ENCODE assay signal across 10 mouse cellular contexts in the genomic region with DNA sequence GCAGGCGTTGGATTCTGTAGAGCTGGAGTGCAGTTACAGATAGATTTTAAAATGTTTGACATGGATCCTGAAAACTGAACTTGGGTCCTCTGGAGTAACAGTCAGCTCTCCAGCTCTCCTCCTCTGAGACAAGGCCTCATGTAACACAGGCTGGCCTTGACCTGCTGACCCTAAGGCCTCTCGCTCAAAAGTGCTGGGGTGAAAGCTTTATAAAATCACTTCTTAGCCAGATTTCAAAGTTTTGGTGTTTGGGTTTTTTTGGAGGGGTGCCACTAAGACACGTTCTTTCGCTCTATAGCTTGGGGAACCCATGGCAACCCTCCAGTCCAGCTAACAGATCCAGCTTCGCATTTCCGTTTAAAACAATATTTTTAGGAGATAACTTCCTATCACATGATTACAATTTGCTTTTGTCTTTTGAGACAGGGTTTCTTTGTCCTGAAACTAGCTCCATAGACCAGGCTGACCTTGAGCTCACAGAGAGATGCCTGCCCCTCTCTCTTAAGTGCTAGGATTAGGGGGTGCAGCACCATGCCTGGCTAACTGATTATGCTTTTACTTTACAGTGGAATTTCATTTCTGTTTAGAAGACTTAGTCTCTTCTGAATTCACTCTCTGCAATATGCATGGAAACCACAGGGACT.
DNase-seq lines count a peak whose midpoint lies in the region; ATAC-seq and TF ChIP-seq lines count a peak whose summit lies in the region.
"Had no signal": no experiment of that assay in that cellular context is flagged by ENCODE, and none has a peak within 500 bp of the region (broad histone marks: within the 10 kb centered on the region; RNA-seq: fewer than 3 reads in every experiment).

No protein-coding gene starts in this region.

- peak; percentile 28 for DNase-seq in gastrocnemius, adult 2 months
- no peak for DNase-seq in gastrocnemius, postnatal 25 days
- DNase-seq in retina, embryonic 14.5 days (ENCODE audit: low spot score): peak; percentile 18
- DNase-seq in retina, postnatal 1 day: no peak
- peak; percentile 21 for DNase-seq in testis, postnatal 14 days (ENCODE audit: low spot score)
- no peak for DNase-seq in gastrocnemius, postnatal 10 days
- DNase-seq in right cerebral cortex, postnatal 25 days: no peak
- DNase-seq: layer of hippocampus, postnatal 36 days had no signal

- H3K9me3 ChIP-seq in intestine, embryonic 16.5 days (ENCODE audit: control insufficient read depth, low read length): no peaks in the 10 kb centered on the region

- no peaks in the 10 kb centered on the region for H3K36me3 ChIP-seq in intestine, embryonic 16.5 days (ENCODE audit: control insufficient read depth, insufficient read depth, low read length)

- no peak for TF ChIP-seq CTCF in gastrocnemius, adult 2 months (IDR thresholded peaks at IDR 0.05)

- H3K9ac ChIP-seq in intestine, embryonic 16.5 days (ENCODE audit: low read depth, low read length): no peak overlapping the region

- H3K4me3 ChIP-seq in gastrocnemius, adult 2 months: peak overlapping the region; percentile 74
- H3K4me3 ChIP-seq in intestine, embryonic 16.5 days (ENCODE audit: low read length): no peak overlapping the region

- peak; percentile 38 for ATAC-seq in intestine, embryonic 16.5 days

- no peaks in the 10 kb centered on the region for H3K27me3 ChIP-seq in intestine, embryonic 16.5 days (replicated peaks; ENCODE audit: control insufficient read depth, insufficient read depth, low read length)
- H3K27me3 ChIP-seq: CH12.LX had no signal

- peak overlapping the region; percentile 1; the same call in 1 of the 2 replicates for H3K4me2 ChIP-seq in intestine, embryonic 16.5 days (ENCODE audit: low read depth, low read length)

- peak overlapping the region; percentile 89 for H3K27ac ChIP-seq in gastrocnemius, adult 2 months
- H3K27ac ChIP-seq in intestine, embryonic 16.5 days (ENCODE audit: low read length): peak overlapping the region; percentile 2

- intact Hi-C loops in gastrocnemius, adult 2 months (cut with DNase I): no loop called here

- peaks cover 12% of the 10 kb centered on the region for H3K4me1 ChIP-seq in intestine, embryonic 16.5 days (ENCODE audit: control insufficient read depth, insufficient read depth, low read length)

- WGBS in intestine, embryonic 16.5 days: 51% methylated on average over 6 of the region's 6 CpGs

Comparison
In these comparisons a context has a peak if more than half of its experiments do, and no peak if none do; other contexts are left out.
1. DNase-seq: peak in gastrocnemius, adult 2 months (single experiment), retina, embryonic 14.5 days (single experiment) and testis, postnatal 14 days (single experiment); none in gastrocnemius, postnatal 25 days (single experiment), retina, postnatal 1 day (single experiment), gastrocnemius, postnatal 10 days (single experiment) and right cerebral cortex, postnatal 25 days (single experiment).